Mouse (Mus musculus) c-Kit-negative CD71-positive TER-119-positive erythroid progenitor cells, embryonic 14.5 days (primary cell): Measurements from ENCODE around the gene Atad3a.

Experiments used
- DNase-seq: peaks from one replicate; pipeline ENCODE4 v3.0.0-alpha.2; 2013; ENCODE audit warnings: low read depth, low spot score

Gene Atad3a

GRCm38 (mm10) chr4:155694111-155694481 lies 66.8 kb downstream of the Atad3a start, which contains the start of gene Fndc10:
Gene Fndc10 (plus strand): TSS chr4:155694342.
- DNase-seq: no peak

DNA sequence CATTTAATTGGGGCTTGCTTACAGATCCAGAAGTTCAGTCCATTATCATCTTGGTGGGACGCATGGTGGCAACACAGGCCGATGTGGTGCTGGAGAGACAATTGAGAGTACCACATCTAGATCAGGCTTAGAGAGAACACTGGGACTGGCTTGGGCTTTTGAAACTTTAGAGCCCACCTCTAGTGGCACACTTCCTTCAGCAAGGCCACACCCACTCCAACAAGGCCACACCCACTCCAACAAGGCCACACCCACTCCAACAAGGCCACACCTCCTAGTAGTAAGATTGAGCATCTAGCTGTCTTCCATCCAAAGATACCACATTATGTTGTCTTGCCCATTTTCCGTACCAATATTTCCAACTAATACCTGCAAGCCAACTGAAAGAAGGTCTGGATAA lies 68.5 kb downstream of the Atad3a start:
- no peak for DNase-seq
